Mouse (Mus musculus): ENCODE data around the gene Ube2g2. TPM values are rescaled to one million over a fixed set of nuclear protein-coding genes. Genes with fewer than 3 reads are reported as not detected.

Ube2g2 gene
- polyA plus RNA-seq, 1 experiment from 2014 or later = 91.1 TPM

DNA sequence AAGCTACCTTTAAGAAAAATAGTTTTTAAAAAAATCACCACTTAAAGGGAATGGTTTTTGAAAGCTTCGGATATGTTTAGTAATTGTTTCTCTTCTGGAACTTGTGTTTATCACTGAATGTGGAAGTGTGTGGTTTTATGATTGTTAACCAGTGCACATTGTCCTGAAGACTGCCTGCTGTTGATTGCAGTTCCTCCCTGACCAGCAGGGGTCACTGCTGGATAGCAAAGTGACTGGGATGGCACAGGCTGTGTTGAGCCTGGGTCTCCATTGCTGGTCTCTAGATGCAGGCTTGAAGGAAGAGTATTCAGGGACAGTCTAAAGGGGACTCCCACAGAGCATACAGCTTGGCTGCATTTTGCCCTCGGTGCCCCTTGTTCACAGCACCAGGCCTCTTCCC is 5.4 kb downstream of the Ube2g2 start:
- no peak overlapping the region for H3K4me3 ChIP-seq
- no peak overlapping the region for H3K9ac ChIP-seq
- H3K4me1 ChIP-seq = peaks cover 23% of the 10 kb centered on the region
- peaks cover 4% of the 10 kb centered on the region for H3K36me3 ChIP-seq (replicated peaks)
- WGBS = 30% methylated on average over 2 of the region's 2 CpGs
- H3K27me3 ChIP-seq (replicated peaks) = no peaks in the 10 kb centered on the region
- no peak overlapping the region for H3K27ac ChIP-seq
- ATAC-seq (replicated peaks) = peak; percentile 78
- H3K9me3 ChIP-seq = no peaks in the 10 kb centered on the region
- no peak overlapping the region for H3K4me2 ChIP-seq

DNA sequence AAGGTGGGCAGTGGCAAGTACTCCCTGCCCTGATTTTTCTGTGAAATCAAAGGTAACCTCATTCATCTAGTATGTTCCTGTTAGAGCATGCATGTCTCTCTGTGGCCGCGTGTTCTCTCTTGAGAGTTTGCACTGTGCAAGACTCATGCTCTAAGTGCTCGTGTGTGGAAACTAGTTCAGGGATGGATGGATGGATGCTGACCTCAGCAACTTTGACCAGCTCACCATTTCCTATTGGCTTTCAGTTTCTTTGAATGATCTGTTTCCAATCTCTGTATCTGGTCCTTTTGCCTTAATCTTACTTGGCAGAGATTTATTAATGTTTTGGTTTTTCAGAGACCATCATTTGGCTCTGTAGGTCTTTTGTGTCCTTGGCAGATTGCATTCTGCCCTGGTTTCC is 7.1 kb downstream of the Ube2g2 start:
- WGBS = 85% methylated on average over 3 of the region's 3 CpGs
- peaks cover 9% of the 10 kb centered on the region for H3K4me1 ChIP-seq
- no peak overlapping the region for H3K27ac ChIP-seq
- H3K9ac ChIP-seq = no peak overlapping the region
- no peak overlapping the region for H3K4me3 ChIP-seq
- no peaks in the 10 kb centered on the region for H3K9me3 ChIP-seq
- peaks cover 8% of the 10 kb centered on the region for H3K36me3 ChIP-seq (replicated peaks)
- no peaks in the 10 kb centered on the region for H3K27me3 ChIP-seq (replicated peaks)
- H3K4me2 ChIP-seq = no peak overlapping the region
- no peak for ATAC-seq (replicated peaks)

DNA sequence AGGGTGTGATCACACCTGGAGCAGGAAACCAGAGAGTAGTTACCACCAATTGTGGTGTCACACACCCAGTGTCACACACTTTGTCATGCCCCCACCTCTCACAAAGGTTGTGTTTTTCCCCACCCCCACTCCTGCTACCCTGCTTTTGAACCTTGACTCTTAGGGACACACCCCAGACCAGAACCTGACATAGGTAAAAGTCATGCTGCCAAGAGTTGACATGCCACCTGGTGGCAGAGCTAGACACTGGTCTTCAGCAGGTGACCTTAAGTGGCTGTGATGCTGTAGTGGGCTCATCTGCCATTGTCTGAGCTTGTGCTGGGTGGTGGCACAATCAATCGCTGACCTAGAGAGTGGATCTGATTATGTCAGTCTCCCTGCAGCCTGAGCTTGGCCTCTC is 7.9 kb downstream of the Ube2g2 start:
- Histone ChIP-seq H3K4me1 (peaks cover 5% of the 10 kb centered on the region), H3K27me3 (replicated peaks) (no peaks in the 10 kb centered on the region), H3K9me3 (no peaks in the 10 kb centered on the region), H3K4me2 (no peak overlapping the region), H3K27ac (no peak overlapping the region), H3K36me3 (replicated peaks) (peaks cover 8% of the 10 kb centered on the region), H3K9ac (no peak overlapping the region), H3K4me3 (no peak overlapping the region)
- WGBS = 100% methylated on average over 1 of the region's 1 CpGs
- ATAC-seq (replicated peaks) = no peak

DNA sequence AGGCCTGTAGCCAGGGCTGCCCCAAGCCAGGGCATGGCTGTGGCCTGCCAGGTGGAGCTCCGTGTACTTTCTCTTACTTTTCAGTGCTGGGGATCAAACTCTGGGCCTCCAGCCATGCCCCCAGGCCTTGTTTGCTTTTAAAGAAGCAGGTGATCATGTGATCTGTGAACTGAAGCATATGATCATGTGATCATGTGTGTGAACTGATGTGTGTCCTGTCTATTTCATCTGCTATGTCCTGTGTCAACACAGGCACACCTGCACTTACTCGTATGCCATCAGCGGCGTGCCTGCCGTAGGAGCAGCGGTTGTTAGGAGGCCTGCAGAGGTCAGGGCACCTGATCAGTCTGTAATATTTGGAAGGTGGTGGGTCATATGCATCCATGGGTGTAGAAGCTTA is 11.9 kb downstream of the Ube2g2 start:
- 73% methylated on average over 6 of the region's 6 CpGs for WGBS
- H3K4me2 ChIP-seq = no peak overlapping the region
- H3K9ac ChIP-seq = no peak overlapping the region
- H3K4me1 ChIP-seq = 0 out of 2 replicates have a peak, but pooled peaks cover 7% of the 10 kb centered on the region
- ATAC-seq (replicated peaks) = no peak
- no peak overlapping the region for H3K4me3 ChIP-seq
- H3K36me3 ChIP-seq (replicated peaks) = peaks cover 8% of the 10 kb centered on the region
- no peak overlapping the region for H3K27ac ChIP-seq
- no peaks in the 10 kb centered on the region for H3K27me3 ChIP-seq (replicated peaks)
- no peaks in the 10 kb centered on the region for H3K9me3 ChIP-seq

DNA sequence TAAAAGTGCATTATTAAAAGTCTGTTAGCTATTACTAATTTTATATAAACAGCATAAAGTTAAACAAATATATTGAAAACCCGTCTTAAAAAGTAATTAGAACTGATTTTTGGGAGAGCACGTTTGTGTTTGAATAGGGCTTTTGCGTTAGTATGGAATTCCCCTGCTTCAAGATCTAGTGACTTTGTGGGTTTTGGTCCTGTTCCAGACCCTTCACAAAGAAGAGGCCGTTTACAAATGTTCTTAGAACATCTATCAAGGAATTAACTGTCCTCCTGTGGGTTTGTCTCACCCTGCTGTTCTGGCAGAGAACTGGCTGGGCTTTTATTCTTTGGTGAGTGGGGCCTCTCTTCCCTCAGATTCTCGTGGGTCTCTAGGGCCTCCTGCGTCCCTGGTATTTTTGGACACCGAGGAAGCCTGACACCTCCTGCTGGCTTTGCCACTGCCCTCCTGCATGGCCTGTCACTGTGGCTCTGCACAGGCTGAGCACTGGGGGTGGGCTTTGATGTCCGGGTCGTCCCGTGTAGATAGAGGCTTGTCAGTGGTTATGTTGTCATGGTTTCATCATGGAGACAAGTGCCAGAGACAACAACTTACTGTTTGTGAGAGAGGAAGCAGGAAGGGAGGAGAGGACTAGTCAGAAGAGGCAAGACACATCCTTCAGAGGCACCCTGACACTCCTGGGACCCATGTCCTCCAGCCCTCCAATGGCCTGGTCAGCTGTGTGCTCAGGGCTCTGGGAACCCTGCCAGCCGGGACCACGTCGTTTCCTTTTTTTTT is 12.6 kb downstream of the Ube2g2 start:
- peaks cover 8% of the 10 kb centered on the region for H3K36me3 ChIP-seq (replicated peaks)
- no peak overlapping the region for H3K4me3 ChIP-seq
- ATAC-seq (replicated peaks) = 0 out of 2 replicates have a peak, but pooled peaks have one; percentile 39
- no peaks in the 10 kb centered on the region for H3K27me3 ChIP-seq (replicated peaks)
- no peak overlapping the region for H3K27ac ChIP-seq
- H3K4me1 ChIP-seq = 0 out of 2 replicates have a peak, but pooled peaks cover 8% of the 10 kb centered on the region
- no peaks in the 10 kb centered on the region for H3K9me3 ChIP-seq
- no peak overlapping the region for H3K9ac ChIP-seq
- WGBS = 54% methylated on average over 13 of the region's 13 CpGs
- H3K4me2 ChIP-seq = no peak overlapping the region

DNA sequence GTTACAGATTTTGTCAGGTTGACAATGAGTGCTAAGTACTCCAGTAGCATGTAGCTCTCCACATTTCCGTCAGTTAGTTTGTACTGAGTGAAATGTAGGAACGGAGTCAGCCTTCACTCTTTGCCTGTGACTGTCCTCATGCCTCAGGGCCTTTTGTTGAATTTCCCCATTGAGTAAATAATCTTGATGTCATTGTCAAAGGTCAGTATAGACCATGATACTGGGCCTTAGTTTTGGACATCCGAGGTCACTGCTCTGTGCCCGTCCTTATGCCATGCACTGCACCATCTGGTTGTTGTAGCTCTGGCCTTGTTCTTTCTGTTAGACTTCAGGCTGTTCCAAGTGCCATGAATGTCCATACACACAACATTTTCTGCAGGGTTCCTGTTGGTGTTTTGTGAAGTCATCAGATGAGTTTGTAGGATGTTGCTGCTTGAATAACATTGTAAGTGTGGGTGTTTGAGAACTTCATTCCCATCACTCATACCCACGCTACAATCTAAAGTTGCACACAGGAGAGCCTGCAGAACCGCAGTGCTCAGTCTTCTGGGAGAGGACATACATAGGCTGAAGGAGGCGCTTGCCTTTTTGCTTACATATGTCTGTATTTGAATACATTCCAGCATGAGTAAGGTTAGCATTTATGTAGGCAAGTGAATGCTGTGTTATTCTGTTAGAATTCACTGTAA is 14.3 kb downstream of the Ube2g2 start:
- Histone ChIP-seq H3K4me2 (no peak overlapping the region), H3K9ac (no peak overlapping the region), H3K27me3 (replicated peaks) (no peaks in the 10 kb centered on the region), H3K4me1 (0 out of 2 replicates have a peak, but pooled peaks cover 8% of the 10 kb centered on the region), H3K4me3 (no peak overlapping the region), H3K36me3 (replicated peaks) (peaks cover 7% of the 10 kb centered on the region; the same call in 1 of the 2 replicates), H3K27ac (no peak overlapping the region), H3K9me3 (no peaks in the 10 kb centered on the region)
- WGBS = 94% methylated on average over 7 of the region's 7 CpGs
- no peak for ATAC-seq (replicated peaks)

DNA sequence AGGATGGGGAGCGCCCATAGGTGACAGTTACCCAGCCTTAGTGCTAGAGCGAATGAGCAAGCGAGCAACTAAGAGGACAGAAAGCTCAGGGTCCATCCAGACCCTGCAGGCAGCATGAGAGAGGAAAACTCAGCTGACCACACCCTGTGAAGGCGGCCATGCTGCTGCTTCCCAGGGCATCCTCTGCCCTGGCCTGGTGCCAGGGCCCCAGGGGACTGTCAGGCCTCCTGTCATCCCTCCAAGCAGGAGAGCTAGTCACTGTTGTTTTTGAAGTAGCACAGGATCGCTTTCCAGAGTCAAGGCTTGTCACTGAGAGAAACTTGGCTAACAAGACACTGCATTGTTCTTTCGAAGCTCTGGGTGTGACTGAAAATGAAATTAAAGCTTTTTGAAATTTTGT is 16.9 kb downstream of the Ube2g2 start:
- no peaks in the 10 kb centered on the region for H3K27me3 ChIP-seq (replicated peaks)
- H3K4me1 ChIP-seq = 0 out of 2 replicates have a peak, but pooled peaks cover 8% of the 10 kb centered on the region
- H3K4me2 ChIP-seq = no peak overlapping the region
- no peak overlapping the region for H3K27ac ChIP-seq
- no peak for ATAC-seq (replicated peaks)
- H3K9ac ChIP-seq = no peak overlapping the region
- no peaks in the 10 kb centered on the region for H3K9me3 ChIP-seq
- 74% methylated on average over 6 of the region's 6 CpGs for WGBS
- no peak overlapping the region for H3K4me3 ChIP-seq
- H3K36me3 ChIP-seq (replicated peaks) = peaks cover 11% of the 10 kb centered on the region; the same call in 1 of the 2 replicates

DNA sequence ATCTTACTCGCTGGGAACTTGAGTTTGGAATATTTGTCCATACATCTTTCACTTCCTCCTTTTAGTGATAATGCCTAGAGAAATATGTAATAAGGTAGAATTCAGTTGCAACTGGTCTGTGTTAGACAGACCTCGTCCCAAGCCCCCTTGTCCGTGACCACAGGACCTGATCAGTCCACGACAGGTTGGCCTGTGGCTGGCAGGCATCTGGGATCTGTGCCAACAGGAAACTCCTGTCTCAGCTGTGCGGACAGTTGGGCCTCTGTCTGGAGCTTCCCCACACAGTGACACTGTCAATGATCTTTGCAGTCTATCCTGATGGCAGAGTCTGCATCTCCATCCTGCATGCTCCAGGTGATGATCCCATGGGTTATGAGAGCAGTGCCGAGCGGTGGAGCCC is 21.1 kb downstream of the Ube2g2 start:
- Histone ChIP-seq H3K27me3 (replicated peaks) (no peaks in the 10 kb centered on the region), H3K36me3 (replicated peaks) (peaks cover 29% of the 10 kb centered on the region; the same call in 1 of the 2 replicates), H3K4me3 (no peak overlapping the region), H3K9me3 (no peaks in the 10 kb centered on the region), H3K27ac (no peak overlapping the region), H3K9ac (no peak overlapping the region), H3K4me1 (0 out of 2 replicates have a peak, but pooled peaks cover 5% of the 10 kb centered on the region), H3K4me2 (no peak overlapping the region)
- no peak for ATAC-seq (replicated peaks)
- 86% methylated on average over 7 of the region's 7 CpGs for WGBS

DNA sequence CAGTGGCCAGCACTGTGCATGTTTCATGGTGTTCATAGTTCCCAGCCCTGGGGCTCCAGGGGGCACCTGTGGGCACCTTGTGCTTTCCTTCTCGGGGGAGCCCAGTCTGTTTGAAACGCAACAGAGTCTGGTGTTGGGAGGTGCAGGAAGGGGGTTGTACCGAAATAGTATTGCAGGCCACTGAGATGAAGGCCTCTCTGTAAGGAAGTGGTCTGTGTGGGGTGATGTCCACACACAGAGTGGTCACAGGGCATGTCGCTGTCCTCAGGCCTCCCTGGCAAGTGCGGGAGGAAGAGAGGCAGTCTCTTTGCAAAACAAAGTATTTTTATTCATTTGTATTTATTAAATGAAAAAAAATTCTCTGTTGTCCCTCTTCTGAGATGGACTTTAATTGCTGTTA is 23.5 kb downstream of the Ube2g2 start:
- Histone ChIP-seq H3K9me3 (no peaks in the 10 kb centered on the region), H3K4me3 (no peak overlapping the region), H3K4me1 (no peaks in the 10 kb centered on the region), H3K4me2 (no peak overlapping the region), H3K27ac (no peak overlapping the region), H3K9ac (no peak overlapping the region), H3K27me3 (replicated peaks) (no peaks in the 10 kb centered on the region), H3K36me3 (replicated peaks) (peaks cover 29% of the 10 kb centered on the region; the same call in 1 of the 2 replicates)
- no peak for ATAC-seq (replicated peaks)
- WGBS = 97% methylated on average over 5 of the region's 5 CpGs

DNA sequence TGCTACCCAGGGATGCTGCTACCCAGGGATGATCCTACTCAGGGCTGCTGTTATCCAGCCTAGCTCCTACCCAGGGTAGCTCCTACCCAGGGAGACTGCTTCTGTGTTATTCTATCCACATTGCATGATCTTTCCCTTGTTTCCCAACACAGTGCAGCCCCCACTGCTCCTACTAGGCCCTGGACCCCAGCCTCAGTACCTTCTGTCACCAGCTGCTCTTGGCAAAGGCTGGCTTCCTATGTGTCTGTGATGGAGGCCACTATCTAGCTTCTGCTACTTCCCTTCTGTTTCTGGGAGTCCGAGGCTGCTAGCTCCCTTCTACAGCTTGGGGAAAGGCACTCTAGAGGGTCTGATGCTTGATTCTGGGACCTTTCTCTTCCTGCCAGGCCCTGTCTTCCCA is 25.4 kb downstream of the Ube2g2 start:
- no peak overlapping the region for H3K27ac ChIP-seq
- no peaks in the 10 kb centered on the region for H3K27me3 ChIP-seq (replicated peaks)
- WGBS = 71% methylated on average over 1 of the region's 1 CpGs
- ATAC-seq (replicated peaks) = no peak
- peaks cover 17% of the 10 kb centered on the region; the same call in 1 of the 2 replicates for H3K36me3 ChIP-seq (replicated peaks)
- no peak overlapping the region for H3K9ac ChIP-seq
- H3K9me3 ChIP-seq = no peaks in the 10 kb centered on the region
- H3K4me3 ChIP-seq = no peak overlapping the region
- H3K4me2 ChIP-seq = no peak overlapping the region
- no peaks in the 10 kb centered on the region for H3K4me1 ChIP-seq

DNA sequence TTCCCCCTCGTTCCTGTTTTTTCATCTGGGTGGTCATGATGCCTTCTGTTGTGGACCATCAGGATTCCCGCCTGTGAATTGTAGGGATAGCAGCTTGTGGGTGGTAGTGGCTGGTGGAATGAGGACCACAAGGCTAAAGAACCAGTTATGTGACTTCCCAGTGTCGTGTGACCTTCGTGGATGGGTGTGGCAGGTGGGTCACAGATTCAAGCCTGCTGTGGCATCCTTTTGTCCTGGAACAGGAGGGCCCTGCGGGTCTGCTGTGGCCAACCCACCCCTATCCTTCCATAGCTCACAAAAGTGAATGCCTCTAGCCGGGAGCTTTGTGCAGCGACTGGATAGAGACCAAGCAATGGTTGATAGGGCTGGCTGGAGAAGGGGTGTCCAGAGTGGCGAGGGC is 25.8 kb downstream of the Ube2g2 start:
- Histone ChIP-seq H3K9me3 (no peaks in the 10 kb centered on the region), H3K27me3 (replicated peaks) (no peaks in the 10 kb centered on the region), H3K9ac (no peak overlapping the region), H3K4me1 (no peaks in the 10 kb centered on the region), H3K36me3 (replicated peaks) (peaks cover 17% of the 10 kb centered on the region; the same call in 1 of the 2 replicates), H3K4me3 (no peak overlapping the region), H3K27ac (no peak overlapping the region), H3K4me2 (no peak overlapping the region)
- ATAC-seq (replicated peaks) = no peak
- WGBS = 89% methylated on average over 8 of the region's 8 CpGs

DNA sequence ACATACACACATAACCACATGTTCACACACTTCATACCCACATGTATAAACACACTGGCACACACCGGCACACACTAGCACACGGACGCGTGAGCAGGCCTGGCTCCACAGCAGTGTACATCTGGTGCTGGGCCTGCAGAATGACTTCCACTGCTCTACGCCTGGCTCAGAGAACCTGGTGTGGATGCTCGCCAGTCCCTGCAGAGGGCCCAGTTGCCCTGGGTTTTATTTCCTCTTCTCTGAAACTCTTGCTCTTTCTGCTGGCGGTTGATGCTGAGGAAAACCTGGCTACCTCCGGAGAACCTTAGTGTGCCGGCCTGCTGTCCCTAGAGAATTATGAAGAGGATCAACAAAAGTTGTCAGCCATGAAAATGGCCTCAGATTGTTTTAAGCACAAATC is 30.0 kb downstream of the Ube2g2 start:
- no peaks in the 10 kb centered on the region for H3K9me3 ChIP-seq
- H3K4me1 ChIP-seq = no peaks in the 10 kb centered on the region
- H3K27ac ChIP-seq = no peak overlapping the region
- no peak for ATAC-seq (replicated peaks)
- no peaks in the 10 kb centered on the region for H3K27me3 ChIP-seq (replicated peaks)
- H3K4me2 ChIP-seq = no peak overlapping the region
- no peak overlapping the region for H3K9ac ChIP-seq
- no peak overlapping the region for H3K4me3 ChIP-seq
- 85% methylated on average over 9 of the region's 9 CpGs for WGBS
- no peaks in the 10 kb centered on the region for H3K36me3 ChIP-seq (replicated peaks)

Data from midbrain, embryonic 15.5 days (tissue).